In genomic region chr12:98481460-98481859, GRCm38 (mm10) we compare ENCODE assay signal across 9 mouse cellular contexts.
DNase-seq lines count a peak whose midpoint lies in the region; ATAC-seq lines count a peak whose summit lies in the region.
"Had no signal": no experiment of that assay in that cellular context is flagged by ENCODE, and none has a peak within 500 bp of the region (broad histone marks: within the 10 kb centered on the region; RNA-seq: fewer than 3 reads in every experiment).

No protein-coding gene starts in this region.

- H3K4me3 ChIP-seq in hindbrain, embryonic 15.5 days, result no peak overlapping the region
- H3K4me3 ChIP-seq: lung, embryonic 15.5 days had no signal

- no peaks in the 10 kb centered on the region for H3K9me3 ChIP-seq in hindbrain, embryonic 15.5 days
- H3K9me3 ChIP-seq: lung, embryonic 15.5 days had no signal

- peak overlapping the region; percentile 1; the same call in 1 of the 2 replicates for H3K4me2 ChIP-seq in hindbrain, embryonic 15.5 days
- H3K4me2 ChIP-seq: lung, embryonic 15.5 days had no signal

- 51% methylated on average over 2 of the region's 2 CpGs for WGBS in hindbrain, embryonic 15.5 days

- peak; percentile 50; the same call in 1 of the 2 replicates for ATAC-seq in hindbrain, embryonic 15.5 days (ENCODE audit: low FRiP score, low read depth)
- ATAC-seq in granulocyte monocyte progenitor cell, adult 5-6 weeks (replicated peaks; ENCODE audit: poor library complexity, severe bottlenecking), result no peak
- no peak for ATAC-seq in megakaryocyte-erythroid progenitor cell, adult 5-6 weeks (replicated peaks; ENCODE audit: low FRiP score, low TSS enrichment, poor library complexity, severe bottlenecking)

- peaks cover 26% of the 10 kb centered on the region for H3K4me1 ChIP-seq in hindbrain, embryonic 15.5 days (replicated peaks)
- H3K4me1 ChIP-seq: lung, embryonic 15.5 days had no signal

- no peak overlapping the region for H3K9ac ChIP-seq in hindbrain, embryonic 15.5 days
- H3K9ac ChIP-seq: lung, embryonic 15.5 days had no signal

- H3K36me3 ChIP-seq in hindbrain, embryonic 15.5 days, result no peaks in the 10 kb centered on the region
- H3K36me3 ChIP-seq: lung, embryonic 15.5 days had no signal

- no peaks in the 10 kb centered on the region for H3K27me3 ChIP-seq in hindbrain, embryonic 15.5 days
- H3K27me3 ChIP-seq: lung, embryonic 15.5 days had no signal

- H3K27ac ChIP-seq in hindbrain, embryonic 15.5 days (replicated peaks), result peak overlapping the region; percentile 63
- H3K27ac ChIP-seq: lung, embryonic 15.5 days had no signal

- DNase-seq in NIH3T3 (ENCODE audit: low read depth), result peak; percentile 20
- peak; percentile 17 for DNase-seq in R1 (ENCODE audit: low read depth, low spot score)
- DNase-seq in cerebellum, postnatal 14 days, result peak; percentile 79 to 83
- no peak for DNase-seq in kidney, postnatal 25 days
- DNase-seq: kidney, adult 9 months had no signal

Comparison
In these comparisons a context has a peak if more than half of its experiments do, and no peak if none do; other contexts are left out.
1. DNase-seq: peak in NIH3T3 (single experiment), R1 (single experiment) and cerebellum, postnatal 14 days (2 of 2); none in kidney, postnatal 25 days (0 of 2).